Mouse (Mus musculus): ENCODE data around the gene Epb41l4b.

Epb41l4b gene

GRCm38 (mm10) chr4:57143026-57143937 is at the start of gene Epb41l4b:
Epb41l4b (minus strand) TSS chr4:57143437.
- peak; percentile 87 for DNase-seq

GRCm38 (mm10) chr4:57191543-57192283 is 48.5 kb upstream of the Epb41l4b start:
- no peak for DNase-seq

- no peak for DNase-seq
Observed at GRCm38 (mm10) chr4:57189881-57190280, 46.6 kb upstream of the Epb41l4b start.

GRCm38 (mm10) chr4:57186035-57186434 is 42.8 kb upstream of the Epb41l4b start:
- DNase-seq = no peak

- DNase-seq = no peak
Observed at GRCm38 (mm10) chr4:57185462-57185861, 42.2 kb upstream of the Epb41l4b start.

DNA sequence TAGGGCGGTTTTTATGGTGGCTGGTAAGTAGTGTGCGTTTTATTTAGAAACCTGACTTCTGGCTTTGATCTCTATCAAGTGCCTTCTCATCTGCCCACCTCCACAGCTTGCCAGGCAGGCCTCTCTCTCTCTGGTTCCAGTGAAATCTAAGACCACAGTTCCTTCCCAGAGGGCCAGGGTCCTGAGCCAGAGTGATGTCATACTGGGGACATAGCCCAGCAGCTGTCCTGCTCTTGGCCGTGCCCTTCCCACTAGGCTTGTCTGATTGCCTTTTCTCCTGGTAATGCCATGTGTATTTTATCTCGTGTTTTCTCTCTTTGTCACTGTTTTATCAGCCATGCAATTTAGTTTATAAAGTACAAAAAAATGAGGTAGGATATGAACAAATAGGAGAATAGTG is 40.3 kb upstream of the Epb41l4b start:
- no peak for DNase-seq

- DNase-seq = peak; percentile 49
Observed at GRCm38 (mm10) chr4:57181538-57181937, 38.3 kb upstream of the Epb41l4b start.

- no peak for DNase-seq
Observed at GRCm38 (mm10) chr4:57178881-57179280, 35.6 kb upstream of the Epb41l4b start.

DNA sequence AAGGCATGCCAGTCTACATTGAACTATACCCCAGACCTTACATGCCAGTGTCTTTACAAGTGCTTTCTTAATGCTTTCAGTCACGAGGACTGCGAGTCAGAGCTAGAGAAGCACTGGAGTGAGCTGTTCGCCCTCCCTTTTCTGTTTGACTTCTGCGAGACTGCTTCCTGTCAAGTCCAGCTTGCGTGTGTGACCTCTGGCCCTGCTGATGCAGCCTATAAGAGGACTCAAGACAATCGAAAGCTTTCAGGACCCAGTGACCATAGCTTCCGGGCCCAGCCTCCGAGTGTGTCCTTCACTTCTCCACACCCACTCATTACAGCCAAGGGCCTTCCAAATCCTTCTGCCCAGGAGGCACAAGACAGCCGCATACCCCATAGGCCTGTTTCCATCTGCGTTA is 32.1 kb upstream of the Epb41l4b start:
- DNase-seq = no peak

- no peak for DNase-seq
Observed at GRCm38 (mm10) chr4:57172861-57173260, 29.6 kb upstream of the Epb41l4b start.

GRCm38 (mm10) chr4:57171817-57172216 is 28.6 kb upstream of the Epb41l4b start:
- no peak for DNase-seq

DNA sequence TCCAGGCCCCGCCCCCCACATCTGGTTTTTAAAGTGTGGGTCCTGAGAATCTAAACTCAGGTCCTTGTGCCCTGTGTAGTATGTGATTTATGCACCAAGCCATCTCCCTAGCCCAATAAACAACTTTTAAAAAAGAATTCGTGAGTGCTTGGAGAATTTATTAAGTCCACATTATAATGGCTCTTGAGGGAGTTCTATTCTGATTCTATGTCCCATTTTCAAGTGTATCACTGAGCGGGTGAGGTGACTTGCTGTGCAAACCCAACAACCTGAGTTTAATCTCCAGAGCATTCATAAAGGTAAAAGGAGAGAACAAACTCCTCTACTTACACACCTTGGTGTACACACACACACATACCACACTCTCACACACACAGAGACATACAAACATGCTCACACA is 25.4 kb upstream of the Epb41l4b start:
- DNase-seq = no peak

DNA sequence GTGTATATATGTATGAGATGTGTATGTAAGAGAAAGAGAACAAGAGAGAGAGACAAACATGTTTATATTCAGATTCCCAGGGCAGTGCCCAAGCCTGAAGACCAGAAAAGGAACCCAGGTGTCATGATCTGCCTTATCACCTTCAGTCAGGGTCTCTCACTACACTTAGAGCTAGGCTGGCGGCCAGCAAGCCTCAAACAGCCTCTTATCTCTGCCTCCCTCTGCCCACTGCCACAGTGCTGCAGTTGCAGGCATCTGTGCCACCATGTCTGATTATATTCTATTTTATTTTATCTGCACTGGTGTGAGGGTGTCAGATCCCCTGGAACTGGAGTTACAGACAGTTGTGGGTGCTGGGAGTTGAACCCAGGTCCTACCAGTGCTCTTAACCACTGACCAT is 25.0 kb upstream of the Epb41l4b start:
- no peak for DNase-seq

- peak; percentile 58 for DNase-seq
Observed at GRCm38 (mm10) chr4:57166922-57167870, 24.0 kb upstream of the Epb41l4b start.

DNA sequence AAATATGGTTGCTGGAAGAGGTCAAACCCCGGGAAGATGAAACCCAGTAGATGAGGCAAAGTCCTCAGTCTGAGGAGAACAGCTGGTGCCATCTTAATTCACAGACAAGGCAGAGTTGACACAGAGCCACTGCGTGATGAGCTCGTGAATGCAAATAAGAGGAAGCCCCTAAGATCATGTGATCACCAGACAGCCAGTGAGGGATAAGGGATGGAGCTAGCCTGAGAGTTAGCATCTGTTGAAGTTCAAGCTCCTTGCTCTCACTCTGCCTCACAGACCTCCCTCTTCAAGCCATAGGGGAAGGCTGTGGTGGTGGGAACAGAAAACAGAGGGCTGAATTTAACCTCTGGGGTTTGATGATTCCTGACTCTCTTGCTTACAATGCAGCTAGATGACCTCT is 22.4 kb upstream of the Epb41l4b start:
- DNase-seq = no peak

DNA sequence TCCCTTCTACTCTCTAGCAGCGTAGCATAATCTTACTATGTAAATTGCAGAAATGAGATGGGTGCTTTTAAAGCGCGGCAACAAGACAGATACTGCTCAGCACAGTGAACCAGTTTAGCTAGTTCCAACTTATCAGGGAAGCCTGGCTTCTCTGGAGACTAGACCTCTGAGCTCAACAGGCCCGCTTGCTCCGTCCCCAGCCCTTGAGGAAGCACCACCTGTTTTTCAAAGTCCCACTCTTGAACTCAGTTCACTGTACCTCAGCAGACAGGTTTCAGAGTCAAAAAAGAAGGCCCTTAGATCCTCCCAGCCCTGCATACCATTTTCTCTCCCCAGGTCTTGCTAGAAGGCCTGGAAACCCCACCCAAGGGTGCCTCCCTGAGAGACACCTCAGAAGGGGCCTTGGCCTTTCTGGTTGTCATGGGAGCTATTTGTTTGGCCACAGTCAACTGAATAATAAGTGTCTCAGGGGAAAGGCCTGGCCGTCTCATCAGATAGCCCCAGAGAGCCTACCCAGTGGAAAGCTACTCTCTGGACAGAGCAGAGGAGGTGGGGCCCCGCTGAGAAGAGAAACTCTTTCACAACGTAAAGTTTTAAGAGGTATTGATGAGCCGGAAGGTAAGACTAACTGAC is 21.5 kb upstream of the Epb41l4b start:
- no peak for DNase-seq

DNA sequence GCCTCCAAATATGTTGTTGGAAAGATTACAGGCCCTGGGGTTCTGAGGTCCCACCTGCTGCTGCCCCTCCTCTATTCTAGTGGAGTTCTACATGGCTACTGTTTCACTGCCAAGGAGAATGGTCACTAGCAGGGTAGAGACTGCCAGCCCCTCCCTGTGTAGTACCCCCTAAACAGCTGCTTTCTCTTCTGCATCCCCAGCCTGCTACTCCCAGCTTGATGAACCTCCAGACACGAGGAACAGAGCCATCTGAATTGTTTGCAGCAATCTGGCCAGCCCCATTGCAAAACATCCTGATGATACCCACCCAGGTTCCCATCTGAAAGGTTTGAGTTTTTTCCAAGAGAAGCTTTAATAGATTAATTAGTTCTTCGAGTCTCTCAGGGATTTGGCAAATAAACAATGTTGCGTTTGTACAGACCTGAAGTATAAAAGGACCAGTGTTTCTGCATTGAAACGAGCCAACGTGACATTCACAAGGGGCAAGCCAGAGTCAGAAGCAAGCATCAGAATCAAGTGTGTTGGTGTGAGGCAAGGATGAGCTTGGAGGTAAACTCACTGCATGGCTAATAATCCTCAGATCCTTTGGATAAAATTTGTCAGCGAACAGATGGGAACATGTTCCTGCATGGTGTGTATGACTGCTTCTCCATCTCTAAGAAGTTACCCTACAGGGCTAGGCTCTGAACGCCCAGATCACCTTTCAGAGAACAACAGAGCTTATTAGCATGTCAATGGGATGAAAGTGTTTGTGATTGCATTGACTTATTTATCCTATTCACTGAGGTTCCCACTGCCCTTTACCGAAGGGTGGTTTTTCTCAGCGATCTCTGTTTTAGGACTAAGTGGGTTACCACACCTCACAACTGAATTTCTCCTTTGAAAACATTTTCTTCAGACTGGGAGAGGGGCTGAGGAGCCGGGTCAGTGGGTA is 19.8 kb upstream of the Epb41l4b start:
- DNase-seq = no peak

GRCm38 (mm10) chr4:57160571-57160970 is 17.3 kb upstream of the Epb41l4b start:
- no peak for DNase-seq

- DNase-seq = no peak
Observed at GRCm38 (mm10) chr4:57156549-57157169, 13.4 kb upstream of the Epb41l4b start.

GRCm38 (mm10) chr4:57153838-57154237 is 10.6 kb upstream of the Epb41l4b start:
- no peak for DNase-seq

Data from cerebellum, adult 9-10 months (tissue).